Mouse (Mus musculus): ENCODE measurements around the gene Olfr571.

- TF ChIP-seq POLR2A (IDR thresholded peaks at IDR 0.05; ENCODE audit: low read depth, low read length) (no peak), CTCF (conservative IDR thresholded peaks at IDR 0.05; ENCODE audit: insufficient read depth, insufficient read length, low read depth, low read length) (no peak)
Observed at GRCm38 (mm10) chr7:102855807-102856206, 61.5 kb downstream of the Olfr571 start.
